Mouse (Mus musculus) bone marrow, adult 2 months (tissue): ENCODE measurements around the gene Lrrc8a.

Experiments used
- CTCF ChIP-seq: fragments of 200-500 bp; IDR thresholded peaks from 2 replicates; pipeline ENCODE4 v1.5.1; 2011; ENCODE audit warnings: low read length, control low read depth; ENCODE audit not compliant: control insufficient read depth, insufficient read depth
- POLR2A ChIP-seq: fragments of 200-500 bp; IDR thresholded peaks from 2 replicates; pipeline ENCODE4 v1.6.1; 2011; ENCODE audit warnings: low read depth, mild to moderate bottlenecking, control low read depth, low read length, borderline replicate concordance; ENCODE audit not compliant: control insufficient read depth

- TF ChIP-seq POLR2A (no peak), CTCF (no peak)
Observed at GRCm38 (mm10) chr2:30247681-30248080, 10.2 kb downstream of the Lrrc8a start.
